Mouse (Mus musculus) gastrocnemius, postnatal 14 days (tissue): ENCODE data around the gene Lgr5. TPM values are rescaled to one million over a fixed set of nuclear protein-coding genes. Genes with fewer than 3 reads are reported as not detected.

ENCODE experiments used
- DNase-seq: peaks from one replicate; pipeline ENCODE4 v3.0.0; 2021; ENCODE audit warnings: mixed read lengths
- intact Hi-C: fragments of 180-260 bp; cut with DNase I; formaldehyde crosslinking; loops from one replicate; pipeline ENCODE4 v1.15.1; 2025; ENCODE audit warnings: low total_unique reads
- total RNA-seq, 2 experiments: library from RNA; stranded (reverse); gene quantifications; 2 replicates each; pipeline ENCODE4 v1.2.3; 2021

Lgr5 gene
- total RNA-seq, 2 experiments from 2014 or later: 0.14 to 0.31 TPM

- no peak for DNase-seq
- intact Hi-C loops: no loop called here
These were observed 15.7 kb downstream of the Lgr5 start for GRCm38 (mm10) chr10:115571734-115572440.

GRCm38 (mm10) chr10:115571317-115571716 is 16.3 kb downstream of the Lgr5 start:
- intact Hi-C loops: no loop called here
- DNase-seq: no peak

- DNase-seq: no peak
- intact Hi-C loops: no loop called here
These were observed 17.0 kb downstream of the Lgr5 start for GRCm38 (mm10) chr10:115570577-115570976.

DNA sequence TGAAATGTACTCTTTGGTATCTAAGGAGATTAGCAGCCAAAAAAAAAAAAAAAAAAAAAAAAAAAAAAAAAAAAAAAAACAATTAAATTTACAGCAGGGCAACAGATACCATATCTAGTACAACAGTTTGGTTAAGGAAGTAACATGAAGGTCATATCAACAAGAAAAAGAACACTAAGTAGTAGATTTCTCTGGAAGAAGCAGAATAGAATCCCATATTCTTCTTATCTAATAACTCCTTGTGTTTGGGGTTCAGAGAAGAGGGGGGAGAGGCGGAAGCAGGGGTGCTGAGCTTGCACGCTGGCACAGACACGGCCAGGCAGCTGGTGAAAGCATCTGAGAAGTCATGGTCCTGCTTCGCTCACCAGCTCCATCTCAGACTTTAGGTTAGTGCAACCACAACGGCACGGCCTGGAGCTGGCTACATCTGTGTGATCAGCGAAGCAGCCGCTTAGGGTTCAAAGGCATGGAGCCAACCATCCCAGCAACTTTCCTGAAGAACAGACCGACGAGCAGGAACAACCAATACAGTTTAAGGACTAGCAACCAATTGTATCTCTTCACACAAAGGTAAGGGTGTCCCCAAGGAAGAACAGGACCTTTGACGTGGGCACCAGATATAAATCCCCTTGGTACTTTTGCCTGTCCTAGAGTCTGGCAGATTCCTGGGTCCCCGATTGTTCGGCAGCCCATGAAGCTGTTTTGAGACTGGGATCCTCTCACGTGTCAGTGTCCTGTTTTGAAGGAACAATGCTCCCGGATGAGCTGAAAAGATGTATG is 17.7 kb downstream of the Lgr5 start, which contains the start of gene A930009A15Rik:
Gene A930009A15Rik (plus strand): TSS at position 275 of the 780 bp plus-strand sequence.
- intact Hi-C loops: no loop called here

GRCm38 (mm10) chr10:115563961-115564360 is 23.6 kb downstream of the Lgr5 start:
- intact Hi-C loops: no loop called here
- DNase-seq: no peak

More for the DNA sequence above, 17.7 kb downstream of the Lgr5 start, which contains the start of gene A930009A15Rik:
- DNase-seq: no peak

DNA sequence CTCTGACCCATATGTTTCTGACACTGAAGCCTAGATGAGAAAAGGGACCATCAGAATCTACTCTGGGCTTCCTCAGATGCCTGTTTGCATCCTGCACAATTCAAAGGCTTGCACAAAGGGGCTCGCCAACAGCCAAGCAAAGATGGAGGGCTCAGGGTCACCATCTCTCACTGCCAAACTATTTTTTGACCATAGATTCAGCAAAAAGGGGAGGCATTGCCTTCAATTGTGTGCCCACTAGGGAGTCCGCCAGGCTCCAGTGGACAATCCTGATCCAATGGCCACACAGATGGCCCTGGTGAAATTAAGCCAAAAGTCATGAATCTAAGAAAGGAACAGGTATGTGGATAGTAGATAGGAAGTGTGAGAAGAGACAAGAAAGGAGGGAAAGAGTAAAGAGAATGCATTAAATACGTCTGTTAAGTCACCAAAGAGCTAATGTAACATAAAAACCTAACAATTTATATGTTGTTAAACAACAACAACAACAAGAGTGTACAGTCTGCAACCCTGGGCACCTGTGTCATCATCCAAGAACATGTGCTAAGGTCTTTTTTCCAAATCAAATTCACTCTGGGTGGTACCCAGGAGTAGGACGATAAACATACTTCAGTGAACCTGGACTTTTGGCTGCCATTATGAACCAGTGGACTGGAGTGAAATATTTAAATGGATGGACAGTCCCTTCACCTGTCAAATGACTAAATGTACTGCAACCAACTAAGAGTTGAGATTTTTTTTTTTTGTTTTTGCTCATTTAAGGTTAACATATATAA is 24.5 kb downstream of the Lgr5 start:
- intact Hi-C loops: no loop called here
- DNase-seq: no peak

GRCm38 (mm10) chr10:115561136-115561880 is 26.3 kb downstream of the Lgr5 start:
- DNase-seq: no peak
- intact Hi-C loops: no loop called here

- intact Hi-C loops: no loop called here
- no peak for DNase-seq
These were observed 30.8 kb downstream of the Lgr5 start for GRCm38 (mm10) chr10:115556738-115557242.

- intact Hi-C loops: no loop called here
- no peak for DNase-seq
These were observed 32.3 kb downstream of the Lgr5 start for GRCm38 (mm10) chr10:115555191-115555765.

- intact Hi-C loops: no loop called here
- DNase-seq: no peak
These were observed 34.0 kb downstream of the Lgr5 start for GRCm38 (mm10) chr10:115553352-115554113.

GRCm38 (mm10) chr10:115551069-115551468 is 36.5 kb downstream of the Lgr5 start:
- intact Hi-C loops: no loop called here
- no peak for DNase-seq

DNA sequence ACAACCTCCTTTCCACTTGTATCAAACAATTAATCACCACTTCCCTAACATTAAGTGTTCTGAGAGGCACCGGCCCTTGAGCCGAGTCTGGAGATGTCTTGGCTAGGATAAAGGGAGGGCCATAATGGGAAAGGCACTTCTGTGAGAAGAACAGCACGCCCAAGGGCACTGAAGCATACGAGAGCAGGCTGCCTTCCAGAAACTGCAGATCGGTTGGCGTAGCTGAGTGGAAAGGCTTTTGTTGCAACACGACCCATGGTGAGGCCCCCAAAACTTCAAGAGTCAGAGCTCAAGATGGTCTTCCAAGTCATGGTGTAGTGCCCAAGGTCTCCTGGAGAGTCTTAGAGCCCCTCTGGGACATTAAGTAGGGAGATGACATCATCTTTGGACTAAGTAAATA is 37.3 kb downstream of the Lgr5 start:
- no peak for DNase-seq

DNA sequence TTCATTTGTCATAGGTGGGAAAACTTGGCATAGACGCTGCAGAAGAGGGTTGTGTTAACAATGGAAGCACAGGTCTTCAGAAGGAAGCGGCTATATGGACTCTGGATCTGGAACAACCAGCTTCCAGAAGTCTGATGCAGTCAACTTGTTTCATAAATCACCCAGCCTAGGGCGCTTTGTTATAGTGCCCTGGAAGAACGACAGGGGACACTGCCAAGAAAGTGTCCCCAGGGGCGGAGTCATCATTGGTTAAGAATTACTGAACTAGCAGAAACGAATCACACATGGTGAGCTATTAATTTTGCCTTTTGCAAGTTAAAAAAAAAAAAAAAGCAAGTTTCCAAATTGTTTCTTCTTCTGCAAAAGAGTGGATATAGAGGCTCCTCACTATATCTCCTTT is 44.7 kb downstream of the Lgr5 start:
- intact Hi-C loops: no loop called here
- DNase-seq: no peak

More for the DNA sequence above, 37.3 kb downstream of the Lgr5 start:
- intact Hi-C loops: no loop called here

- intact Hi-C loops: no loop called here
- no peak for DNase-seq
These were observed 56.8 kb downstream of the Lgr5 start for GRCm38 (mm10) chr10:115530746-115531145.

GRCm38 (mm10) chr10:115529768-115530167 is 57.8 kb downstream of the Lgr5 start:
- intact Hi-C loops: no loop called here
- DNase-seq: no peak

- intact Hi-C loops: no loop called here
These were observed 58.7 kb downstream of the Lgr5 start for GRCm38 (mm10) chr10:115528892-115529291.

DNA sequence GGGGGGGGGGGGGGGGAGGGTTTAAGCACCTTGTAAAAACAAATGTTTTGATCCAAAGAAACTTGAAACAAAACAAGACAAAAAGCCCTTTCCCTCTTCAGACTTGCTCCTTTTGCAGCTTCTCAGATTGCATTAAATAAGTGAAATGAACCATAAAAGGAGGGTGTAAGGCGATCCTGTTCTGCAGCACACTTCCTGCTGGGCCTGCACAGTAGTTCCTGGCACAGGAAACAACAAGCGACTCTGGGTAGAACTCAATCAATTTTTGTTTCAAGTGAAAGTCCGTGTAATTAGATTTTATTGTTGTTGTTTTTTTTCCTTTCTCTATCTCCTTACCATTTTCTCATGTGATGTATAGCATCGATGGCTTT is 66.5 kb downstream of the Lgr5 start:
- intact Hi-C loops: no loop called here
- no peak for DNase-seq

More at GRCm38 (mm10) chr10:115528892-115529291, 58.7 kb downstream of the Lgr5 start:
- no peak for DNase-seq
